Mouse (Mus musculus) forebrain, embryonic 16.5 days (tissue): ENCODE measurements at regions not wholly inside any gene's neighbourhood (a gene's known extent, or its start where the extent isn't known, plus 50 kb on each side); places are given as distances from the start of the nearest gene placed in this dataset.

ENCODE experiments used
- ATAC-seq: fragments of 200-750 bp; cut with Nextera tagmentation; 2 replicates; pipeline ENCODE4 v1.8.0; 2017; ENCODE audit warnings: mild to moderate bottlenecking, moderate library complexity
- H3K27ac ChIP-seq: fragments of 300-500 bp; sonication (generic); 2 replicates; pipeline ENCODE4 v1.5.1; 2014; ENCODE audit warnings: low read length, control low read depth
- H3K27me3 ChIP-seq: fragments of 300-500 bp; sonication (generic); replicated peaks from 2 replicates; pipeline ENCODE4 v1.6.1; 2014; ENCODE audit warnings: low read length; ENCODE audit not compliant: control insufficient read depth, insufficient read depth
- H3K36me3 ChIP-seq: fragments of 300-500 bp; sonication (generic); 2 replicates; pipeline ENCODE4 v1.6.1; 2014; ENCODE audit not compliant: control insufficient read depth, insufficient read depth
- H3K4me1 ChIP-seq: fragments of 300-500 bp; sonication (generic); replicated peaks from 2 replicates; pipeline ENCODE4 v1.6.1; 2014; ENCODE audit warnings: low read length; ENCODE audit not compliant: control insufficient read depth, insufficient read depth
- H3K4me2 ChIP-seq: fragments of 300-500 bp; sonication (generic); 2 replicates; pipeline ENCODE4 v1.6.1; 2014; ENCODE audit warnings: mild to moderate bottlenecking, low read length, control low read depth
- H3K4me3 ChIP-seq: fragments of 300-500 bp; sonication (generic); replicated peaks from 2 replicates; pipeline ENCODE4 v1.5.1; 2014; ENCODE audit warnings: mild to moderate bottlenecking, low read length, control low read depth
- H3K9ac ChIP-seq: fragments of 300-500 bp; sonication (generic); replicated peaks from 2 replicates; pipeline ENCODE4 v1.6.1; 2014; ENCODE audit warnings: low read depth, low read length, control low read depth
- H3K9me3 ChIP-seq: fragments of 300-500 bp; sonication (generic); 2 replicates; pipeline ENCODE4 v1.6.1; 2016; ENCODE audit warnings: low read length; ENCODE audit not compliant: control insufficient read depth
- WGBS: fragments of 180-500 bp; shearing (Covaris S2); extraction: QIAGEN DNeasy Blood & Tissue Kit; methylation state at CpG from one replicate; pipeline ENCODE4 v1.1.7; 2014; 5-methylcytosine and 5-hydroxymethylcytosine counted together

- Histone ChIP-seq H3K9me3 (no peaks in the 10 kb centered on the region), H3K27ac (peak overlapping the region; percentile 77), H3K4me1 (peaks cover 24% of the 10 kb centered on the region), H3K4me2 (peak overlapping the region; percentile 39), H3K4me3 (peak overlapping the region; percentile 5; the same call in 1 of the 2 replicates), H3K9ac (peak overlapping the region; percentile 27), H3K36me3 (no peaks in the 10 kb centered on the region), H3K27me3 (peaks cover 4% of the 10 kb centered on the region; the same call in 1 of the 2 replicates)
- WGBS: 16% methylated on average over 15 of the region's 15 CpGs
- ATAC-seq: peak; percentile 93
These were observed 203.5 kb downstream of the Icos start for GRCm38 (mm10) chr1:61181099-61181821.

GRCm38 (mm10) chr1:61187381-61188100 lies 209.8 kb downstream of the Icos start:
- Histone ChIP-seq H3K9ac (no peak overlapping the region), H3K9me3 (no peaks in the 10 kb centered on the region), H3K4me1 (no peaks in the 10 kb centered on the region), H3K4me3 (no peak overlapping the region), H3K4me2 (no peak overlapping the region), H3K27me3 (peaks cover 4% of the 10 kb centered on the region; the same call in 1 of the 2 replicates), H3K27ac (no peak overlapping the region), H3K36me3 (no peaks in the 10 kb centered on the region)
- no peak for ATAC-seq
- 75% methylated on average over 6 of the region's 6 CpGs for WGBS

GRCm38 (mm10) chr1:61190921-61191320 lies 213.2 kb downstream of the Icos start:
- H3K36me3 ChIP-seq: no peaks in the 10 kb centered on the region
- 82% methylated on average over 3 of the region's 3 CpGs for WGBS
- no peak overlapping the region for H3K4me3 ChIP-seq
- no peak overlapping the region for H3K4me2 ChIP-seq
- H3K9ac ChIP-seq: no peak overlapping the region
- H3K27me3 ChIP-seq: no peaks in the 10 kb centered on the region
- no peaks in the 10 kb centered on the region for H3K9me3 ChIP-seq
- ATAC-seq: no peak
- H3K4me1 ChIP-seq: no peaks in the 10 kb centered on the region
- H3K27ac ChIP-seq: no peak overlapping the region

GRCm38 (mm10) chr1:61198549-61199062 lies 220.9 kb downstream of the Icos start:
- ATAC-seq: peak; percentile 62
- Histone ChIP-seq H3K27me3 (no peaks in the 10 kb centered on the region), H3K4me1 (peaks cover 7% of the 10 kb centered on the region), H3K4me2 (no peak overlapping the region), H3K9ac (no peak overlapping the region), H3K9me3 (no peaks in the 10 kb centered on the region), H3K4me3 (no peak overlapping the region), H3K36me3 (no peaks in the 10 kb centered on the region), H3K27ac (peak overlapping the region; percentile 2; the same call in 1 of the 2 replicates)
- WGBS: 57% methylated on average over 3 of the region's 3 CpGs

GRCm38 (mm10) chr1:61201006-61201405 lies 223.3 kb downstream of the Icos start:
- WGBS: 80% methylated on average over 2 of the region's 2 CpGs
- peaks cover 9% of the 10 kb centered on the region for H3K4me1 ChIP-seq
- H3K27ac ChIP-seq: no peak overlapping the region
- no peaks in the 10 kb centered on the region for H3K27me3 ChIP-seq
- H3K4me3 ChIP-seq: no peak overlapping the region
- H3K4me2 ChIP-seq: no peak overlapping the region
- no peak overlapping the region for H3K9ac ChIP-seq
- H3K36me3 ChIP-seq: no peaks in the 10 kb centered on the region
- H3K9me3 ChIP-seq: no peaks in the 10 kb centered on the region
- ATAC-seq: no peak

- Histone ChIP-seq H3K36me3 (no peaks in the 10 kb centered on the region), H3K4me2 (no peak overlapping the region), H3K4me1 (peaks cover 9% of the 10 kb centered on the region), H3K4me3 (no peak overlapping the region), H3K9me3 (no peaks in the 10 kb centered on the region), H3K27ac (no peak overlapping the region), H3K27me3 (no peaks in the 10 kb centered on the region), H3K9ac (no peak overlapping the region)
- ATAC-seq: no peak
- WGBS: 63% methylated on average over 3 of the region's 3 CpGs
These were observed 224.4 kb downstream of the Icos start for GRCm38 (mm10) chr1:61202079-61202478.

GRCm38 (mm10) chr1:61203170-61203569 lies 225.4 kb downstream of the Icos start:
- peak overlapping the region; percentile 6; the same call in 1 of the 2 replicates for H3K4me2 ChIP-seq
- no peaks in the 10 kb centered on the region for H3K27me3 ChIP-seq
- H3K9me3 ChIP-seq: no peaks in the 10 kb centered on the region
- 12% methylated on average over 15 of the region's 15 CpGs for WGBS
- no peak overlapping the region for H3K9ac ChIP-seq
- peak; percentile 70 for ATAC-seq
- no peak overlapping the region for H3K4me3 ChIP-seq
- peak overlapping the region; percentile 69 for H3K27ac ChIP-seq
- no peaks in the 10 kb centered on the region for H3K36me3 ChIP-seq
- H3K4me1 ChIP-seq: peaks cover 9% of the 10 kb centered on the region

GRCm38 (mm10) chr1:61203612-61204011 lies 225.9 kb downstream of the Icos start:
- Histone ChIP-seq H3K36me3 (no peaks in the 10 kb centered on the region), H3K4me3 (no peak overlapping the region), H3K9ac (no peak overlapping the region), H3K27ac (peak overlapping the region; percentile 69), H3K9me3 (no peaks in the 10 kb centered on the region), H3K4me2 (peak overlapping the region; percentile 3; the same call in 1 of the 2 replicates), H3K4me1 (peaks cover 9% of the 10 kb centered on the region), H3K27me3 (no peaks in the 10 kb centered on the region)
- ATAC-seq: no peak
- 10% methylated on average over 6 of the region's 6 CpGs for WGBS

GRCm38 (mm10) chr1:61205137-61205536 lies 227.4 kb downstream of the Icos start:
- Histone ChIP-seq H3K4me3 (no peak overlapping the region), H3K9ac (no peak overlapping the region), H3K9me3 (no peaks in the 10 kb centered on the region), H3K4me1 (peaks cover 9% of the 10 kb centered on the region), H3K4me2 (no peak overlapping the region), H3K27me3 (no peaks in the 10 kb centered on the region), H3K36me3 (no peaks in the 10 kb centered on the region), H3K27ac (no peak overlapping the region; the same call in 1 of the 2 replicates)
- ATAC-seq: peak; percentile 80
- WGBS: 37% methylated on average over 5 of the region's 5 CpGs
